Mouse (Mus musculus) liver, embryonic 14.5 days (tissue): ENCODE measurements around the gene Tmem178b. TPM values are rescaled to one million over a fixed set of nuclear protein-coding genes. Genes with fewer than 3 reads are reported as not detected.

Experiments
- ATAC-seq: fragments of 200-750 bp; cut with Nextera tagmentation; 2 replicates; pipeline ENCODE4 v1.8.0; 2017; ENCODE audit warnings: moderate number of reproducible peaks, mild to moderate bottlenecking, moderate library complexity; ENCODE audit not compliant: insufficient read depth
- DNase-seq, 3 experiments: peaks; one replicate each; pipeline ENCODE4 v3.0.0-alpha.2; 2012 to 2013; ENCODE audit warnings: low read depth in 3 of 3, low spot score in 3 of 3
- H3K27ac ChIP-seq: fragments of 300-500 bp; sonication (generic); 2 replicates; pipeline ENCODE4 v1.5.1; 2014; ENCODE audit warnings: moderate library complexity, mild to moderate bottlenecking, control low read depth, inconsistent platforms
- H3K27me3 ChIP-seq: fragments of 300-500 bp; sonication (generic); 2 replicates; pipeline ENCODE4 v1.6.1; 2014; ENCODE audit warnings: mild to moderate bottlenecking, low read length, moderate library complexity; ENCODE audit not compliant: control insufficient read depth, insufficient read depth
- H3K36me3 ChIP-seq: fragments of 300-500 bp; sonication (generic); replicated peaks from 2 replicates; pipeline ENCODE4 v1.6.1; 2014; ENCODE audit warnings: low read depth; ENCODE audit not compliant: control insufficient read depth, insufficient read depth
- H3K4me1 ChIP-seq, 2 experiments: fragments of 200-500 bp in 1 of 2; fragments of 300-500 bp in 1 of 2; sonication (generic) in 1 of 2; replicated peaks; 2 replicates each; pipeline ENCODE4 v1.6.1; 2012 to 2014; ENCODE audit warnings: antibody characterized with exemption in 1 of 2, inconsistent platforms in 1 of 2, low read length in 1 of 2; ENCODE audit not compliant: control insufficient read depth in 2 of 2, insufficient read depth in 2 of 2
- H3K4me2 ChIP-seq: fragments of 300-500 bp; sonication (generic); 2 replicates; pipeline ENCODE4 v1.6.1; 2014; ENCODE audit warnings: low read depth, mild to moderate bottlenecking, control low read depth, moderate library complexity
- H3K4me3 ChIP-seq, 2 experiments: fragments of 200-500 bp in 1 of 2; fragments of 300-500 bp in 1 of 2; sonication (generic) in 1 of 2; 2 replicates each; pipeline ENCODE4 v1.5.1; 2012 to 2014; ENCODE audit warnings: low read depth in 2 of 2, low read length in 2 of 2, mild to moderate bottlenecking in 2 of 2, control low read depth in 1 of 2, inconsistent platforms in 1 of 2, moderate library complexity in 1 of 2; ENCODE audit not compliant: insufficient read depth in 1 of 2
- H3K9ac ChIP-seq: fragments of 300-500 bp; sonication (generic); replicated peaks from 2 replicates; pipeline ENCODE4 v1.6.1; 2014; ENCODE audit warnings: mild to moderate bottlenecking, control low read depth, moderate library complexity
- H3K9me3 ChIP-seq: fragments of 300-500 bp; sonication (generic); 2 replicates; pipeline ENCODE4 v1.6.1; 2016; ENCODE audit warnings: low read length, mixed read lengths; ENCODE audit not compliant: control insufficient read depth
- CTCF ChIP-seq: IDR thresholded peaks from 2 replicates; pipeline ENCODE4 v1.5.1; 2016; ENCODE audit warnings: antibody characterized with exemption, low read depth, control low read depth
- EP300 ChIP-seq: IDR thresholded peaks from 2 replicates; pipeline ENCODE4 v1.6.1; 2016; ENCODE audit warnings: antibody characterized with exemption, low read depth
- WGBS: fragments of 180-500 bp; shearing (Covaris S2); extraction: QIAGEN DNeasy Blood & Tissue Kit; methylation state at CpG from one replicate; pipeline ENCODE4 v1.1.7; 2014; ENCODE audit not compliant: insufficient replicate concordance; 5-methylcytosine and 5-hydroxymethylcytosine counted together
- polyA plus RNA-seq, 2 experiments: library from polyadenylated mRNA; depleted of rRNA in 1 of 2; stranded (reverse) in 1 of 2; unstranded in 1 of 2; fragments of >200 nt; fragmentation: Nextera tagmentation in 1 of 2; extraction: Ambion mirVana in 1 of 2; gene quantifications; 2 replicates each; pipeline versions ENCODE4 v1.2.1 to v1.2.3; 2012 to 2014

Gene Tmem178b
- polyA plus RNA-seq, 2 experiments, result not detected

DNA sequence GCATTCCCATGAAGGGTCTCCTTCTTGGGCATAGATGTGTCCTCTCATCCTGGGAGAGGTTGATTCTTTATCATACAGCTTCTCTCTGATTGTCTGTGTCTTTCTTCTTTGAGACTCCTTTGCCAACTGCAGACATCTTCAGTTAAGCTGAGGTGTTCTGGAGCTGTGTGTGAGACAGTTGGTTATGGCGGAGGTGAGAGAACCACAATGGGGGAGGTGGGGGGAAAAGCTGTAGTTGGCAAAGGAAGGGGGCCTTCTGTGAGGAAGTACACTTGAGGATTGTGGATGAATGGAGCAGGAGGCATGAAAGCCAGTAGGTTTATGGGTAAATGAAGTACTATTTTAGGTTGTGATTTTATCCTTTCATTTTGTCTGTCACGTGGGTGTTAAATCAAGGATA, 178.6 kb downstream of the Tmem178b start:
- Histone ChIP-seq H3K27ac (no peak overlapping the region), H3K9me3 (no peaks in the 10 kb centered on the region), H3K4me3 (no peak overlapping the region), H3K4me2 (no peak overlapping the region), H3K27me3 (no peaks in the 10 kb centered on the region), H3K9ac (no peak overlapping the region), H3K36me3 (no peaks in the 10 kb centered on the region), H3K4me1 (no peaks in the 10 kb centered on the region)
- 40% methylated on average over 2 of the region's 2 CpGs for WGBS
- TF ChIP-seq CTCF (no peak), EP300 (no peak)
- DNase-seq (no peak), ATAC-seq (no peak)

DNA sequence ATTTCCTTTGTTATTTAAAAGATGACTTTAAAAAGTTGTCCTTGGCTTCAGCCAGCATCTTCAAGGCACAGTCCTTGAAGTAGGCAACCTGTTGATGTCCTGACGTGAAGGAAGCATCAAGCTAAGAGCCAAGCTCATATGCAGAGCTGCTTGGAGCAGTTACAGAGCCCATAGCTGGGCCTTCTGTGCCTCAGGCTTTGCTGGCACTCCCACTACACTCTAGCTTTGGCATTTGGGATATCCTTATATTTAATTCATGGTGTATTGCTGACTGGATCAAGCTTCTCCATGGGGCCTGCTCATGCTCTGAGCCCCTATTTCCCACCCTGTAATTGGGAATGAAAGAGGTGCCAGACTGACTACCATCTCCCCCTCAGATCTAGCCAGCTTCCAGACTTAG, 179.5 kb downstream of the Tmem178b start:
- Histone ChIP-seq H3K4me1 (no peaks in the 10 kb centered on the region), H3K4me2 (no peak overlapping the region), H3K4me3 (no peak overlapping the region), H3K27me3 (no peaks in the 10 kb centered on the region), H3K9me3 (no peaks in the 10 kb centered on the region), H3K27ac (no peak overlapping the region), H3K36me3 (no peaks in the 10 kb centered on the region), H3K9ac (no peak overlapping the region)
- DNase-seq, result no peak
- 61% methylated on average over 1 of the region's 1 CpGs for WGBS
- no peak for TF ChIP-seq EP300
- TF ChIP-seq CTCF, result no peak
- ATAC-seq, result no peak

DNA sequence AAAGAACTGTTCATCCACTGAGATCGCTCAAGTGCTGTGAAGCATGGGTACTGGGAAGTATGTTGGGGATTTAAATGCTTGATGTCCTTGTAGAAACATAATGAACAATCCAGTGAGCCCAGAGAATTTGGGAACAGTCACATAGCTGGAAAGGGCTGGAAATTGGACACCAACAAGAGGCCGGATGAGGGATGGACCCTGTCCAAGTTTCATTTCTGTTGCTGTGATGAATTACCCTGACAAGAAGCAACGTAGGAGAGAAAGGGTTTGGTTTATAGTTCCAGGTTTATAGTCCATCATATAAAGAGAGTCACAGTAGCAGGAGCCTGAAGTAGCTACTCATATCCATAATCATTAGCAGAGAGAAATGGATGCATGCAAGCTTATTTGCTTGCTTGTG, 186.4 kb downstream of the Tmem178b start:
- no peak for DNase-seq
- 51% methylated on average over 3 of the region's 3 CpGs for WGBS
- ATAC-seq, result no peak
- Histone ChIP-seq H3K9ac (no peak overlapping the region), H3K36me3 (no peaks in the 10 kb centered on the region), H3K9me3 (no peaks in the 10 kb centered on the region), H3K4me1 (no peaks in the 10 kb centered on the region), H3K4me2 (no peak overlapping the region), H3K27me3 (no peaks in the 10 kb centered on the region), H3K4me3 (no peak overlapping the region), H3K27ac (no peak overlapping the region)
- TF ChIP-seq EP300, result no peak
- TF ChIP-seq CTCF, result no peak

DNA sequence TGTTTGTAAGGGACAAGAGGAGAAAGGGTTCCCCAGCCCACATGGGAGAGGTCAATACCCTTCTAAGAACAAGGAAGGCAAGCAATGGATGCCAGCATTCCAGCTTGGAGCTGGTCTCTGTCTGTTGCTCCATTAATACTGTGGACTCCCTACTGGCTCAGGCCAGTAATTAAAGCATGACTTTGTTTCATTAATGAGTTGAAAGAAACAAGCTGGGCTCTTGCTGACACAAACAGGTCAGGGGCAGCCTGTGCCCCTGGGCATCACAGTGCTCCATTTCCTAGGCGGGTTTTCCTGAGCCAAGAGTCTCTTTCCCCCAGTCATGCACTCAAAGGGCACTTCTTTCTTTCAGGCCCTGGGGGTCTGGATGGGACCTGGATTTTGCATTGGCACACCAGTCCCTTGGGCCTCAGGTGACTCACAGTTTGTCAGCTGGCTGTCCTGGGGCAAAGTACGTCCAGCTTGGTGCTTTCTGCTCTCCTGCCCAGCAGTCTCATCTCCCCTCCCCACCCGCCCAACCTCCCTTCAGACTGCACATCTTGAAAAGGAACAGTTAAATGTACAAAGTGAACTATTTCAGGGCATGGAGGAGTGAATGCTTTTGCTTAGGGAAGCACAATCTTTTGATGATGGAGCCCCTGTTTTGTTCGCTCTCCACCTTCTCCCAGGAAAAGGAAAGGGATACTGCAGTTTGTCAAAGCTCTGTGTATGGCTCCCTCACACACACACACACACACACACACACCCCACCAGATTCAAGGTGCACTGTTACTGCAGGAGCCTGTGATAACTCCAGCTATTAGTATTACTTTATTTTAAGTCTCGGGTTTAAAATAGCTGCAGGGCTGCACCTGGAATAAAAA, 188.5 kb downstream of the Tmem178b start:
- no peak for TF ChIP-seq CTCF
- no peak for TF ChIP-seq EP300
- Histone ChIP-seq H3K27me3 (no peaks in the 10 kb centered on the region), H3K4me3 (no peak overlapping the region), H3K4me2 (no peak overlapping the region), H3K36me3 (no peaks in the 10 kb centered on the region), H3K4me1 (no peaks in the 10 kb centered on the region), H3K9ac (no peak overlapping the region), H3K27ac (no peak overlapping the region), H3K9me3 (no peaks in the 10 kb centered on the region)
- WGBS, result 55% methylated on average over 5 of the region's 5 CpGs
- DNase-seq (no peak), ATAC-seq (no peak)

DNA sequence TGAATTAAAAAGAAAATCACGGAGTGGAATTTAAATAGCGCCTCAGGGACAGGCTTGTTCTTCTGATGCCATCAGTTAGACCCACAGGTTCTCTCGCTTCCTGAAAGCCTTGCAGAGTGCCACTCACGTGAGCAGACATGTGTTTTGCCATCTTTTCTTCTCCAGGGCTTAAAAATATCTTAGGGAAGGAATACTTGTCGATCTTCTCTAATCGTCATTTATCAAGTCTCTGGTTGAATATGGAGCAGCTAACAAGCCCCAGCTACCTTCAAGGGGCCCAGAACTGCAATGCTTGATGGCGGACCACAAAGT, 189.1 kb downstream of the Tmem178b start:
- Histone ChIP-seq H3K27ac (no peak overlapping the region), H3K4me2 (no peak overlapping the region), H3K4me3 (no peak overlapping the region), H3K9me3 (no peaks in the 10 kb centered on the region), H3K27me3 (no peaks in the 10 kb centered on the region), H3K9ac (no peak overlapping the region), H3K36me3 (no peaks in the 10 kb centered on the region), H3K4me1 (no peaks in the 10 kb centered on the region)
- DNase-seq, result no peak
- ATAC-seq, result no peak
- WGBS, result 61% methylated on average over 7 of the region's 7 CpGs
- TF ChIP-seq EP300 (no peak), CTCF (no peak)
